Mouse (Mus musculus): ENCODE results near the gene R3hdm4.

DNA sequence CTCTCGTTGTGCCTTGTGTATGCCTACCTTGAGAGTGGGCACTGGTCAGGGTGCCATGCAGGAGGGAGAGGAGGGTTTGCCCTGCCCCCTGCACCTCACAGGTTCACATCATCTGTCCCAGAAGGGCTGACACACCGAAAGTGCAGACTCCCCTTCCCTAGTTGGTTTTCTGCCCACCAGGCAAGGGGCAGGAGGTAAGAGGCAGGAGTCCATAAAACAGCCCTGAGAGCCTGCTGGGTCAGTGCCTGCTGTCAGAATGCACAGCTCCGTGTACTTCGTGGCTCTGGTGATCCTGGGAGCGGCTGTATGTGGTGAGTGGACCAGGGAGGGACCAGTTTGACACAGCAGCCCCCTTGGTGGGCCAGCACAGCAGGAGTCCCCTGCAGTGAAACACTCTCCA lies 30.3 kb downstream of the R3hdm4 start, which contains the start of gene Cfd:
- TF ChIP-seq CTCF (IDR thresholded peaks at IDR 0.05; ENCODE audit: low read depth, low read length) = no peak
- TF ChIP-seq POLR2A (IDR thresholded peaks at IDR 0.05; ENCODE audit: extremely low read depth, insufficient read depth, low read length) = no peak

Data from liver, adult 2 months (tissue).